Comparison of ENCODE assay signal across 15 mouse cellular contexts in genomic region chr5:127956511-127957097, GRCm38 (mm10).
DNase-seq lines count a peak whose midpoint lies in the region; ATAC-seq lines count a peak whose summit lies in the region.
"Had no signal": no experiment of that assay in that cellular context is flagged by ENCODE, and none has a peak within 500 bp of the region (broad histone marks: within the 10 kb centered on the region; RNA-seq: fewer than 3 reads in every experiment).

No protein-coding gene starts in this region.

- H3K9me3 ChIP-seq in heart, embryonic 10.5 days = no peaks in the 10 kb centered on the region
- H3K9me3 ChIP-seq: embryonic facial prominence, embryonic 12.5 days; intestine, embryonic 15.5 days; limb, embryonic 15.5 days; midbrain, embryonic 15.5 days had no signal

- WGBS in heart, embryonic 10.5 days = 70% methylated on average over 17 of the region's 17 CpGs

- no peaks in the 10 kb centered on the region for H3K36me3 ChIP-seq in heart, embryonic 10.5 days
- H3K36me3 ChIP-seq: embryonic facial prominence, embryonic 12.5 days; intestine, embryonic 15.5 days; limb, embryonic 15.5 days; midbrain, embryonic 15.5 days had no signal

- ATAC-seq in megakaryocyte progenitor cell, adult 5-6 weeks (replicated peaks; ENCODE audit: poor library complexity) = no peak
- ATAC-seq: intestine, embryonic 15.5 days; midbrain, embryonic 15.5 days had no signal

- DNase-seq in heart, embryonic 10.5 days (ENCODE audit: low spot score) = peak; percentile 66
- DNase-seq in heart, postnatal 10 days = no peak
- DNase-seq in layer of hippocampus, adult 8-10 months (ENCODE audit: low spot score in 2 of 2) = peak; percentile 68 to 72
- DNase-seq in left cerebral cortex, postnatal 25 days (ENCODE audit: low spot score in 2 of 2) = peak; percentile 75 to 95
- DNase-seq in right cerebral cortex, postnatal 10 days (ENCODE audit: low spot score in 2 of 2) = peak; percentile 85 to 87
- no peak for DNase-seq in neural tube, embryonic 10.5 days (ENCODE audit: extremely low spot score, low spot score)
- DNase-seq in heart, postnatal 36 days = no peak
- DNase-seq: adrenal gland, postnatal 10 days; B cell, adult 2 months; cerebellum, adult 2 months had no signal

- H3K27ac ChIP-seq in heart, embryonic 10.5 days = no peak overlapping the region
- H3K27ac ChIP-seq: embryonic facial prominence, embryonic 12.5 days; intestine, embryonic 15.5 days; limb, embryonic 15.5 days; midbrain, embryonic 15.5 days had no signal

- intact Hi-C loops in heart, postnatal 10 days (cut with DNase I) = no loop called here
- intact Hi-C loops in left cerebral cortex, postnatal 25 days (cut with DNase I) = loop anchor here (2.0 to 10.0 kb wide), 7 partner anchors 40 to 478 kb away; partner anchors contain the start of gene Tmem132d
- intact Hi-C loops in heart, postnatal 36 days (cut with DNase I) = no loop called here

- no peaks in the 10 kb centered on the region for H3K4me1 ChIP-seq in heart, embryonic 10.5 days
- H3K4me1 ChIP-seq: embryonic facial prominence, embryonic 12.5 days; intestine, embryonic 15.5 days; limb, embryonic 15.5 days; midbrain, embryonic 15.5 days had no signal

- H3K4me3 ChIP-seq in heart, embryonic 10.5 days = no peak overlapping the region
- H3K4me3 ChIP-seq: embryonic facial prominence, embryonic 12.5 days; intestine, embryonic 15.5 days; limb, embryonic 15.5 days; midbrain, embryonic 15.5 days had no signal

- H3K27me3 ChIP-seq in heart, embryonic 10.5 days (ENCODE audit: insufficient read depth, poor library complexity, severe bottlenecking) = no peaks in the 10 kb centered on the region
- H3K27me3 ChIP-seq: embryonic facial prominence, embryonic 12.5 days; intestine, embryonic 15.5 days; limb, embryonic 15.5 days; midbrain, embryonic 15.5 days had no signal

Comparison
In these comparisons a context has a peak if more than half of its experiments do, and no peak if none do; other contexts are left out.
1. DNase-seq: peak in heart, embryonic 10.5 days (single experiment), layer of hippocampus, adult 8-10 months (2 of 2), left cerebral cortex, postnatal 25 days (2 of 2) and right cerebral cortex, postnatal 10 days (2 of 2); none in heart, postnatal 10 days (0 of 2), neural tube, embryonic 10.5 days (single experiment) and heart, postnatal 36 days (0 of 2).